Mouse (Mus musculus) cerebellum, adult 8-10 months (tissue): ENCODE results near the gene Zdhhc7.

Source experiments
- DNase-seq: peaks from one replicate; pipeline ENCODE4 v3.0.0; 2022

Gene Zdhhc7

DNA sequence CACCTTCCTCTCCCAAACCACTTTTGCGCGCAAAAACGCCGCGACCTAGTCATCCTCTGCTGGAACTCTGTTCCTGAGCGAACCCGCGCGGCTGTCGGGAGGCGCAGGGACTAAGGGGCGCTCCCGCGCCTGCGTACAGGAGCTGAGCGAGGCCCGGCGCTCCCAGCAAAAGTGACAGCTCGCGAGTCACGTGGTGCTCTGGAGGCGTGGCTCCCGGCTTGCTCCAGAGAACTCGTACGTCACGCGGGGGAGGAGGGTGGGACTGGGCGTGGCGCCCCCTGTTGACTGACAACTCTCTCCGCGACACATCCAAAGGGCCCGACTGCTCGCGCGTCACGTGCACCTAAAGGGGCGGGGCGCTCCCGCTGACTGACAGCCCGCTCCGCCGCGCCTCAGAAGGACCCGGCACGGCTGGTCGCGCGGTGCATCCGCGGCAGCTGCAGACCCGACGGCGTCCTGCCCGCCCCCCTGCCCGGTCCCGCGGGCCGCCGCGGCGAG is 12.5 kb upstream of the Zdhhc7 start, which contains the start of gene 6430548M08Rik:
TSS of gene 6430548M08Rik (plus strand) at position 395 of the 498 bp plus-strand sequence.
- DNase-seq: peak; percentile 100

- DNase-seq: peak; percentile 58
These were observed 12.0 kb upstream of the Zdhhc7 start for GRCm38 (mm10) chr8:120113306-120113705.

GRCm38 (mm10) chr8:120112535-120112934 is 11.3 kb upstream of the Zdhhc7 start:
- no peak for DNase-seq

GRCm38 (mm10) chr8:120111382-120111781 is 10.1 kb upstream of the Zdhhc7 start:
- no peak for DNase-seq

- DNase-seq: no peak
These were observed 9.7 kb upstream of the Zdhhc7 start for GRCm38 (mm10) chr8:120110966-120111365.

GRCm38 (mm10) chr8:120109149-120109548 is 7.9 kb upstream of the Zdhhc7 start:
- no peak for DNase-seq

GRCm38 (mm10) chr8:120104721-120105272 is 3.5 kb upstream of the Zdhhc7 start:
- DNase-seq: no peak

- no peak for DNase-seq
These were observed 2.6 kb upstream of the Zdhhc7 start for GRCm38 (mm10) chr8:120103916-120104315.

DNA sequence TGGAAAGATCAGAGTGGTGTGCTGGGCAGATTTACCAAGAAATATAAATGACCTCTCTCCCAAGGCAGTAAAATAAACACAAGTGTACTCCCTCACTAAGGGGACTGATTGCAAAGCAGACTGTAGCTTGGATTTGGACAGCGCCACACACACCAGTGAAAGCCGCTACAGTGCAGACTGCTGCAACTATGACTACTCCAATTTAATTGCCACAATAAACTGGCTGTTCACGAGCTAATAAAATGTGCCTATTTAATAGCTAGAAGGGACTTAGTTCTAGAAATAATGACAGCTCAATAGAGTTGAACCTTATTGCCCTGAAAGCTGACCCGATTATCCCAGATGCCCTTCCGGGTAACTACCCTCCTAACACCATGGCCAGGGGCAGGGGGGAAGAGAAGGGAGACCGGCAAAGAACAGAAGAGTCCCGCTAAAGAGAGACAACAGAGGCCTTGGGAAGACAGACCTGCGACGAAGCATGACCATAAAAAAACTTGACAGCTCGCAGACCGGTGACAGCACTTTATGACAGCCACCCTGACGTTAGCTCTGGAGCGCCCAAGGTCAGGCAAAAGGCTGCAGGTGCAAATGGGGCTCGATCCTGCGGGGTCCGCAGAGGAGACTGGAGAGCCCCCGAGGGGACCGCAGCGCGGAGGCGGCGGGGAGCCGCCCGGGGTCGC is 754 bp downstream of the Zdhhc7 start:
- DNase-seq: no peak

DNA sequence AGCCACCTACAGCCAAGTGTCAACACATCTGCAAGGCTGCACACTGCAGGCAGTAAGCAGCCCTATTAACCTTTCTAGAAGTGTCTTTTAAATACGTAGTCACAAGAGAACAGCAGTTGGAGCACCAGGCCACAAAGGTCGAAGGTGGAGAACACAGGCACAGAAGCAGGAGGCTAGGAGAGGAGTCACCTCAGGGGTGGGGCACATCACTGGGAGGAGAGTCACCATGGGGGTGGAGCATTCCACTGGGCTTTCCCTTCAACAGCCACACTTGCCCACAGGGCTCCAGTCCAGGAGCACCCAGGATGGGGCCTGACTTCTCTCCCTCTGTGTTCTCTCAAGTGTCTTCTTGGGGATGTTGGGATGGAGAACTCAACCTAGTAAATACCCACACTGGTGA is 4.8 kb downstream of the Zdhhc7 start:
- DNase-seq: no peak

DNA sequence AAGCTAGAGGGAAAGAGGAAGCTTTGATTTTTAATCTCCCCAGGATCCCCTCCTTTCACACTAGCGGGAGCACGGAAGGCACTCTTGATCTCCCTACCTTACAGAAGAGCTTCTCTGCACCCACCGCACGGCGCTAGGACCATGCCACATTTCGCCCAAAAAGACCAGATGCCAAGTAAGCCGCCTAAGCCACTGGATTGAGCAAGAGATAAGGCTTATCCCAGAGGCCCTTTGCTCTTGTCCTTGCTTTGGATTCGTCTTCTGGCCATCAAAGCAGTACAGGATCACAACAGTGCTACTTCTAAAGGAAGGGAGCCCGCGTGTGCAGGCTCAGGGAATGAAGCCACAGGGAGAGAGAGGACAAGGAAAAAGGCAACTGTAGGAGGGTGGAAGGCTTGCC is 6.5 kb downstream of the Zdhhc7 start:
- no peak for DNase-seq

DNA sequence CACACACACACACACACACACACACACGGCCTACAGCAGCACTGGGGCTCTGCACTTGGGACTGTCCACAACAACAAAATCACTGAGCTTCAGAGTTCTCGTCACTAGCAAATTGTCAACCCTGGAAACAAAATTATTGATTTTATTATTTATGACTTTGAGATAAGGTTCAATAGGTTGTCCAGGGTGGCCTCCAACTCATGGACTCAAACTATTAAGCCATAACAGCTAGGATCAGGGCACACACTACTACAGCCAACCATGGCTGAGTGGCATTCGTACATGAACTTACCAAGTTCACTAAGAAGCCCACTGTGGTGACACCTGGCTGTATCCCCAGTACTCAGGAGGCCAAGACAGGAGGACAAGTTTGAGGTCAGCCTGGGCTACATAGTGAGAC is 8.2 kb downstream of the Zdhhc7 start:
- no peak for DNase-seq

DNA sequence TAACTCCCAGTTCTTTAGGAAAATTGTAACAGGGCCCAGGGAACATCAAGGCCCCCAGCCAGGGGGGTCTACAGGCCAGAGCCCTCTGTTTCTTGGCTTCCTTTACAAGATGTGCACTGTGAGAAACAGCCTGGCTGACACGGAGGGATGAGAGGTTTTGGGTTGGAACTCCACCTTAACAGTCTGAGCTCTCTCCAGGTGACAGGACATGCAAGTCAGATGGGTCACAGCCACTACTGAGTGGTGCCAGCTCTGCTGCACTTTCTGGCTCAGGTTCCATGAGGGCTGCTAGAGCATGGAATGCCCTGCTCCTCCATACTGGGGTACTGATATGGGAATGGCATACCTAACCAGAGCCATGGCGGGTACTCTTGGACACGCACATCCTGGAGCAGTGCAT is 10.2 kb downstream of the Zdhhc7 start:
- peak; percentile 48 for DNase-seq

DNA sequence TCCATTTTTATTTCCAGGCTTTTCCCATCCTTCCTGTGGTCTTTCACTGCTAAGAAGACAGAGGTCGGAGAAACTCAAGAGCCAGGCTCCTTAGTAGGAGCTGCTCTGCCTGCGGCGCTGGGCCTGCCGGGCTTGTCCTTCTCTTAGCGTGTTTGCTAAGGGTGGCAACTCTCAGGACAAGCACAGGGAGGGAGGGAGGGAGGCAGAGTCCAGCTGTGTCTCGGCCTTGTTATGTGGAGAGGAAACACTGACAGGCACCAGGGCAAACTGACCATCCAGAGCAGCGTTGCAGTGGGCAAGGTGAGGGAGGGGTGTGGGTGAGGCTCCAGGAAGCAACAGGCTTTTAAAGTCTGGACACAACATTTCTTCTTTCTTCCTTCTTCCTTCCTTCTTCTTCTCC is 11.8 kb downstream of the Zdhhc7 start:
- no peak for DNase-seq

DNA sequence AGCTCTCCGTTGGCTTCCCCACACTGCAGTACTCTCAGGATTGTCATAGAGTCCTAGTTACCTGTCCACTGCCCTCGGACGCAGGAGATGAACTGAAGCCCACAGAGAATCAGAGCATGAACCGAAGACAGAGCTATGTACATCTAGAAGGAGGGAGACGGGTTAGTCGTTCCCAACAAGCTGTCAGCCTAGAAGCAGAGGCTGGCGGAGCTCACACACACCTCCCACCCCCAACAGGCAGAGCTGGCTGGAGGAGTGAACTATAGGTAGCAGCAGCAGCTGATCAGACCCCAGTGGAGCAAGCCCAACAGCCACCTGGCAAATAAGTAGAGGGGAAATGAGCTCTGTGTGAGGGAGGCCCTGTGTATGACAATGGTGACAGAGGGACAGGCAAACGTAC is 16.5 kb downstream of the Zdhhc7 start:
- DNase-seq: no peak

GRCm38 (mm10) chr8:120083261-120083660 is 18.0 kb downstream of the Zdhhc7 start:
- DNase-seq: no peak

GRCm38 (mm10) chr8:120079361-120079760 is 21.9 kb downstream of the Zdhhc7 start:
- DNase-seq: no peak

- peak; percentile 77 for DNase-seq
These were observed 23.2 kb downstream of the Zdhhc7 start for GRCm38 (mm10) chr8:120078080-120078479.

DNA sequence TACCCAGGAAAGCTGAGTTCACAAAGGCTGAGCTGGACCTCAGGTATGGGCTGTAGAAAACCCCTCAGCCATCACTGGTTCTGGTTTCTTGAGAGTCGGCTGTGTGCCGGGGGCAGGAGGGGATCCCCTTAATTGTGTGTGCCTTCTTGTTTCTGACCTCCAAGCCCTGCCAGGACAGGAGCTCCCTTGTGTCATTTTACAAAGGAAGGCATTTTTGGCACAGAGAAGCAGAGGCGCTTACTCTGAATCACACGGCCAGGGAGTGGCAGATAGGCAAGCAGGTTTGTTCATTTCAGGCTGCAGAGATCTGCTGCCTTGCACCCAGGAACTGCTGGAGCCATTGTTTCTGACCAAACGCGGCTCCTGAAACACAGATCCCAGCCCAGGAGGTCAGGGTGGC is 25.9 kb downstream of the Zdhhc7 start:
- no peak for DNase-seq

- no peak for DNase-seq
These were observed 26.8 kb downstream of the Zdhhc7 start for GRCm38 (mm10) chr8:120074516-120074915.

GRCm38 (mm10) chr8:120072827-120073226 is 28.5 kb downstream of the Zdhhc7 start:
- DNase-seq: no peak

DNA sequence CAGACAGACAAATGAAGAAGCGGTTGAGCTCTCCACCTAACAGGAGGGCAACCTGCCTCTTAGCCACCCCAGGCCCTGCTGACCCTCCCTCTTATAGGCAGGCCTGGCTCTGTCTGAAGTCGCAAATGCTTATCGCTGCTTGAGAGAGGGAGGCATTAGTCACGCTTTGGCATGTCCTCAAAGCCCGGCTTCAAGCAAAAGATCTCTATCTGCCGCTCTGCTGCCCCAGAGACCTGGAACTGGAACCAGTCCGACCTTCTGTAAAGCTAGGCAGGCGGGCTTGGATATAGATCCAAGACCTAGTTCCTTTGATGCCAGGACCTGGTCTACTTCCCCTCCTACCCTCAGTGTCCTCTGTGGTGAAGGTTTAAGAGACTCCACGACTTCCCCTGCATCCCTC is 29.0 kb downstream of the Zdhhc7 start:
- DNase-seq: peak; percentile 70

- peak; percentile 87 for DNase-seq
These were observed 29.6 kb downstream of the Zdhhc7 start for GRCm38 (mm10) chr8:120071684-120072083.

GRCm38 (mm10) chr8:120067936-120068668 is 33.2 kb downstream of the Zdhhc7 start:
- peak; percentile 63 for DNase-seq
